ENCODE assay signal across 29 mouse cellular contexts in the genomic region with DNA sequence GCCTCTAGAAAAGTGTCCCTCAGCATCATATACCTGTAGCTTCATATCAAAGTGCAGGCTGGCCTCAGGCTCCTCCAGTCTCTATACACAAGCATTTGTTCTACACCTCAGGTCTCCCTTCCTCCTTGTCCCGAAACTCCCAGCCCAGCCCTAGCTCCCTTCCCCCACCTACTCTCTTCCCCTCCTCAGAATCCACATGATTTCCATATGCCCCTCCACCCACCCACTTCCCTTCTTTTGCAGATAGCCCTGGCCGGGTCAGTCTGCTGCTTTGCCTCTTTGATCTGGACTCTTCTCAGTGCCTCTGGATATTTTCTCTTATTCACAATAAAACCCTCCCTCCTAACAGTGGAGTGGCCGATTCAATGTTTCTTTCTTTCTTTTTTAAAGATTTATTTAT. TPM values are rescaled to one million over a fixed set of nuclear protein-coding genes. Genes with fewer than 3 reads are reported as not detected.
DNase-seq lines count a peak whose midpoint lies in the region; ATAC-seq and TF ChIP-seq lines count a peak whose summit lies in the region.
"Had no signal": no experiment of that assay in that cellular context is flagged by ENCODE, and none has a peak within 500 bp of the region (broad histone marks: within the 10 kb centered on the region; RNA-seq: fewer than 3 reads in every experiment).

No protein-coding gene starts in this region.

- no peak overlapping the region for H3K4me3 ChIP-seq in gastrocnemius, adult 2 months
- H3K4me3 ChIP-seq in midbrain, embryonic 11.5 days (ENCODE audit: low read depth, low read length): no peak overlapping the region
- no peak overlapping the region for H3K4me3 ChIP-seq in midbrain, embryonic 10.5 days
- no peak overlapping the region for H3K4me3 ChIP-seq in liver, embryonic 15.5 days (replicated peaks)
- H3K4me3 ChIP-seq: embryonic facial prominence, embryonic 12.5 days; forebrain, embryonic 10.5 days; forebrain, embryonic 15.5 days; heart, adult 2 months; hindbrain, embryonic 10.5 days; hindbrain, embryonic 15.5 days; kidney, embryonic 15.5 days; layer of hippocampus, adult 2 months; left cerebral cortex, adult 2 months; stomach, embryonic 15.5 days had no signal

- no peak overlapping the region for H3K4me2 ChIP-seq in midbrain, embryonic 11.5 days
- no peak overlapping the region for H3K4me2 ChIP-seq in liver, embryonic 15.5 days
- H3K4me2 ChIP-seq: embryonic facial prominence, embryonic 12.5 days; forebrain, embryonic 15.5 days; hindbrain, embryonic 15.5 days; stomach, embryonic 15.5 days had no signal

- TF ChIP-seq CTCF in gastrocnemius, adult 2 months (IDR thresholded peaks at IDR 0.05): no peak

- no peak overlapping the region for H3K9ac ChIP-seq in midbrain, embryonic 11.5 days (ENCODE audit: low read length)
- H3K9ac ChIP-seq in liver, embryonic 15.5 days: no peak overlapping the region
- H3K9ac ChIP-seq: embryonic facial prominence, embryonic 12.5 days; forebrain, embryonic 15.5 days; hindbrain, embryonic 15.5 days; kidney, embryonic 15.5 days; stomach, embryonic 15.5 days had no signal

- WGBS in midbrain, embryonic 11.5 days: 63% methylated on average over 3 of the region's 3 CpGs
- 68% methylated on average over 3 of the region's 3 CpGs for WGBS in midbrain, embryonic 10.5 days
- WGBS in liver, embryonic 15.5 days (ENCODE audit: insufficient replicate concordance): 35% methylated on average over 3 of the region's 3 CpGs

- peak overlapping the region; percentile 93 for H3K27ac ChIP-seq in gastrocnemius, adult 2 months
- no peak overlapping the region for H3K27ac ChIP-seq in midbrain, embryonic 11.5 days (ENCODE audit: low read depth, low read length)
- no peak overlapping the region for H3K27ac ChIP-seq in midbrain, embryonic 10.5 days (replicated peaks)
- H3K27ac ChIP-seq in liver, embryonic 15.5 days (replicated peaks): peak overlapping the region; percentile 86
- H3K27ac ChIP-seq: embryonic facial prominence, embryonic 12.5 days; forebrain, embryonic 10.5 days; forebrain, embryonic 15.5 days; heart, adult 2 months; hindbrain, embryonic 10.5 days; kidney, embryonic 15.5 days; layer of hippocampus, adult 2 months; left cerebral cortex, adult 2 months; stomach, embryonic 15.5 days had no signal

- H3K36me3 ChIP-seq in midbrain, embryonic 11.5 days (ENCODE audit: control insufficient read depth, insufficient read depth, low read length): no peaks in the 10 kb centered on the region
- H3K36me3 ChIP-seq in midbrain, embryonic 10.5 days: no peaks in the 10 kb centered on the region
- H3K36me3 ChIP-seq in liver, embryonic 15.5 days (replicated peaks): peaks cover 59% of the 10 kb centered on the region
- H3K36me3 ChIP-seq: embryonic facial prominence, embryonic 12.5 days; forebrain, embryonic 10.5 days; forebrain, embryonic 15.5 days; hindbrain, embryonic 10.5 days; kidney, embryonic 15.5 days; stomach, embryonic 15.5 days had no signal

- H3K27me3 ChIP-seq in midbrain, embryonic 11.5 days (ENCODE audit: control insufficient read depth, insufficient read depth, low read length): no peaks in the 10 kb centered on the region
- H3K27me3 ChIP-seq in midbrain, embryonic 10.5 days (ENCODE audit: low read depth, poor library complexity, severe bottlenecking): no peaks in the 10 kb centered on the region
- H3K27me3 ChIP-seq in liver, embryonic 15.5 days: no peaks in the 10 kb centered on the region
- H3K27me3 ChIP-seq: embryonic facial prominence, embryonic 12.5 days; forebrain, embryonic 15.5 days; hindbrain, embryonic 15.5 days; kidney, embryonic 15.5 days; stomach, embryonic 15.5 days had no signal

- ATAC-seq in midbrain, embryonic 11.5 days (ENCODE audit: low FRiP score): no peak
- no peak for ATAC-seq in liver, embryonic 15.5 days (ENCODE audit: insufficient read depth)
- ATAC-seq: forebrain, embryonic 15.5 days; inflammation-experienced regulatory T-cells, adult 6 months had no signal

- H3K9me3 ChIP-seq in midbrain, embryonic 11.5 days (ENCODE audit: control insufficient read depth, low read length): no peaks in the 10 kb centered on the region
- no peaks in the 10 kb centered on the region for H3K9me3 ChIP-seq in midbrain, embryonic 10.5 days (replicated peaks)
- H3K9me3 ChIP-seq in liver, embryonic 15.5 days (replicated peaks): no peaks in the 10 kb centered on the region
- H3K9me3 ChIP-seq: embryonic facial prominence, embryonic 12.5 days; forebrain, embryonic 10.5 days; forebrain, embryonic 15.5 days; hindbrain, embryonic 10.5 days; hindbrain, embryonic 15.5 days; kidney, embryonic 15.5 days; stomach, embryonic 15.5 days had no signal

- intact Hi-C loops in gastrocnemius, adult 2 months (cut with DNase I): loop anchor here (2.0 kb wide), 1 partner anchor 14 kb away; no protein-coding TSS in a partner anchor

- no peaks in the 10 kb centered on the region for H3K4me1 ChIP-seq in midbrain, embryonic 11.5 days (ENCODE audit: control insufficient read depth, insufficient read depth, low read length)
- peaks cover 6% of the 10 kb centered on the region; the same call in 1 of the 2 replicates for H3K4me1 ChIP-seq in midbrain, embryonic 10.5 days
- peaks cover 67% of the 10 kb centered on the region for H3K4me1 ChIP-seq in liver, embryonic 15.5 days (replicated peaks)
- H3K4me1 ChIP-seq: stomach, embryonic 15.5 days had no signal

- no peak for DNase-seq in gastrocnemius, adult 2 months
- DNase-seq in gastrocnemius, postnatal 25 days: no peak
- peak; percentile 65 for DNase-seq in midbrain, embryonic 11.5 days (ENCODE audit: low spot score, missing footprints)
- no peak for DNase-seq in midbrain, embryonic 10.5 days (ENCODE audit: low spot score)
- peak; percentile 48 for DNase-seq in R1 (ENCODE audit: low read depth, low spot score)
- DNase-seq in left cerebral cortex, adult 9 months (ENCODE audit: low spot score in 2 of 2): no peak
- DNase-seq in c-Kit-positive CD71-positive TER-119-positive erythroid progenitor cells, embryonic 14.5 days (ENCODE audit: low spot score): no peak
- DNase-seq: adrenal gland, adult 8-10 months; cerebellum, adult 8-10 months; cerebellum, postnatal 25 days; heart, adult 2 months; heart, postnatal 14 days; kidney, adult 11 months; kidney, postnatal 25 days; lung, adult 2 months; lung, postnatal 10 days; midbrain, embryonic 14.5 days; right cerebral cortex, postnatal 25 days had no signal

RNA-seq across cellular contexts. Expression of gene Optn, which starts 19.5 kb away (rescaled TPM):
- total RNA-seq in gastrocnemius, adult 2 months (2021): 10 to 100 TPM; 80.2 to 99.2 TPM
- 10 to 100 TPM; 58.9 to 62.0 TPM for total RNA-seq in gastrocnemius, postnatal 25 days (2021)
- polyA plus RNA-seq in midbrain, embryonic 11.5 days (2014; fragmentation: Nextera tagmentation; extraction: Ambion mirVana): 4.3 and 5.2 TPM in 2 replicates
- 3.4 and 4.4 TPM in 2 replicates for polyA plus RNA-seq in midbrain, embryonic 10.5 days (2016; fragmentation: Nextera tagmentation; extraction: Ambion mirVana)
- polyA plus RNA-seq in liver, embryonic 15.5 days (2015; fragmentation: Nextera tagmentation; extraction: Ambion mirVana): 17.4 and 20.4 TPM in 2 replicates

RNA-seq across cellular contexts. Expression of gene Mcm10, which starts 31.7 kb away (rescaled TPM):
- under 1 TPM in 1 of 2 experiments, not detected in 1; 0.08 TPM for total RNA-seq in gastrocnemius, adult 2 months (2021)
- total RNA-seq in gastrocnemius, postnatal 25 days (2021): under 1 TPM; 0.31 to 0.72 TPM
- polyA plus RNA-seq in midbrain, embryonic 11.5 days (2014; fragmentation: Nextera tagmentation; extraction: Ambion mirVana): 49.8 and 53.1 TPM in 2 replicates
- 58.9 and 69.2 TPM in 2 replicates for polyA plus RNA-seq in midbrain, embryonic 10.5 days (2016; fragmentation: Nextera tagmentation; extraction: Ambion mirVana)
- 28.4 and 30.0 TPM in 2 replicates for polyA plus RNA-seq in liver, embryonic 15.5 days (2015; fragmentation: Nextera tagmentation; extraction: Ambion mirVana)

Comparison
In these comparisons a context has a peak if more than half of its experiments do, and no peak if none do; other contexts are left out.
1. DNase-seq: peak in midbrain, embryonic 11.5 days (single experiment) and R1 (single experiment); none in gastrocnemius, adult 2 months (single experiment), gastrocnemius, postnatal 25 days (single experiment), midbrain, embryonic 10.5 days (single experiment), left cerebral cortex, adult 9 months (0 of 2) and c-Kit-positive CD71-positive TER-119-positive erythroid progenitor cells, embryonic 14.5 days (single experiment).
2. H3K27ac ChIP-seq: peak in gastrocnemius, adult 2 months (single experiment) and liver, embryonic 15.5 days (single experiment); none in midbrain, embryonic 11.5 days (single experiment) and midbrain, embryonic 10.5 days (single experiment).